Mouse (Mus musculus): ENCODE measurements around the gene Notch2. TPM values are rescaled to one million over a fixed set of nuclear protein-coding genes. Genes with fewer than 3 reads are reported as not detected.
A peak's percentile ranks its signal among the peaks of the same experiment; 100 is the strongest.

The Notch2 gene
- polyA plus RNA-seq, 1 experiment = 6.6 TPM

DNA sequence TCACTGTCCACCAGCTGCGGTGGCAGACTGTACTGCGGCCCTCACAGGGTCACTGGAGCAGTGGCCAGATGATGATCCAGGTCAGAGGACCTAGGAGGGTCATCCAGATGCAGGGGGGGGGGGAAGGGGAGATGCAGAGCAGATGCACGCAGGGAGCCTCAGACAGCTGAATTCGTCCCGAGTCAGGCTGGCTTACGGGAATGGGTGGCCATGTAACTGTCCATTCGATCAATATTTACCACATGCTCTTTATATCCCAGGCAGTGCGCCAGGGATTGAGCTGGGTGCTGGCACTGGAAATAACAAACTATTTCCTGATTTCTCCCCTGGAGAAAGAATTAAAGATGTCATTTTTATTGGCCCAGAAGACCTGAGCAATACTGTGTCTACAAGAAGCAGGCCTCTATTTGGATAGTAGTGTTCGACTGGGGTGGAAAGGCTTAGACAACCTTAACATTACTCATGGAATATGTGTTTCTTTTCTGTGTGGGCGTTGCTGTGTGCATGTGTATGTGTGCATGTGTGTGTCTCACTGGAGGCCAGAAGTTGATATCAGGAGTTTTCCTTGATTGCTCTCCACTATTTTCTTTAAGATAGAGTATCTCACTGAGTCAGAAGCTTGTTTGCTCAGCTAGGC is 28.3 kb upstream of the Notch2 start:
- 38% methylated on average over 10 of the region's 10 CpGs for WGBS
- Histone ChIP-seq H3K4me3 (ENCODE audit: low read depth, low read length) (no peak overlapping the region), H3K27ac (ENCODE audit: insufficient read depth, low read depth, low read length) (no peak overlapping the region), H3K36me3 (ENCODE audit: control insufficient read depth, insufficient read depth, low read length) (no peaks in the 10 kb centered on the region), H3K4me1 (ENCODE audit: control insufficient read depth, insufficient read depth, insufficient read length, low read length) (0 out of 2 replicates have a peak, but pooled peaks cover 2% of the 10 kb centered on the region), H3K27me3 (ENCODE audit: control insufficient read depth, insufficient read depth, low read length) (no peaks in the 10 kb centered on the region)
- TF ChIP-seq POLR2A (IDR thresholded peaks at IDR 0.05; ENCODE audit: low read depth, low read length) (no peak), CTCF (IDR thresholded peaks at IDR 0.05; ENCODE audit: extremely low read depth, insufficient read length, insufficient replicate concordance, low read depth, low read length) (no peak)

GRCm38 (mm10) chr3:97985691-97986090 is 27.6 kb upstream of the Notch2 start:
- H3K4me3 ChIP-seq (ENCODE audit: low read depth, low read length) = no peak overlapping the region
- no peak overlapping the region for H3K27ac ChIP-seq (ENCODE audit: insufficient read depth, low read depth, low read length)
- H3K4me1 ChIP-seq (ENCODE audit: control insufficient read depth, insufficient read depth, insufficient read length, low read length) = 0 out of 2 replicates have a peak, but pooled peaks cover 2% of the 10 kb centered on the region
- TF ChIP-seq CTCF (IDR thresholded peaks at IDR 0.05; ENCODE audit: extremely low read depth, insufficient read length, insufficient replicate concordance, low read depth, low read length) (no peak), POLR2A (IDR thresholded peaks at IDR 0.05; ENCODE audit: low read depth, low read length) (no peak)
- no peaks in the 10 kb centered on the region for H3K36me3 ChIP-seq (ENCODE audit: control insufficient read depth, insufficient read depth, low read length)
- H3K27me3 ChIP-seq (ENCODE audit: control insufficient read depth, insufficient read depth, low read length) = no peaks in the 10 kb centered on the region
- 93% methylated on average over 3 of the region's 3 CpGs for WGBS

- Histone ChIP-seq H3K36me3 (ENCODE audit: control insufficient read depth, insufficient read depth, low read length) (no peaks in the 10 kb centered on the region), H3K27ac (ENCODE audit: insufficient read depth, low read depth, low read length) (no peak overlapping the region), H3K4me1 (ENCODE audit: control insufficient read depth, insufficient read depth, insufficient read length, low read length) (0 out of 2 replicates have a peak, but pooled peaks cover 2% of the 10 kb centered on the region), H3K4me3 (ENCODE audit: low read depth, low read length) (no peak overlapping the region), H3K27me3 (ENCODE audit: control insufficient read depth, insufficient read depth, low read length) (no peaks in the 10 kb centered on the region)
- 95% methylated on average over 3 of the region's 3 CpGs for WGBS
- TF ChIP-seq POLR2A (IDR thresholded peaks at IDR 0.05; ENCODE audit: low read depth, low read length) = no peak
- TF ChIP-seq CTCF (IDR thresholded peaks at IDR 0.05; ENCODE audit: extremely low read depth, insufficient read length, insufficient replicate concordance, low read depth, low read length) = no peak
Measured at GRCm38 (mm10) chr3:97987153-97987552, 26.2 kb upstream of the Notch2 start.

- TF ChIP-seq POLR2A (IDR thresholded peaks at IDR 0.05; ENCODE audit: low read depth, low read length) (no peak), CTCF (IDR thresholded peaks at IDR 0.05; ENCODE audit: extremely low read depth, insufficient read length, insufficient replicate concordance, low read depth, low read length) (no peak)
- Histone ChIP-seq H3K36me3 (ENCODE audit: control insufficient read depth, insufficient read depth, low read length) (no peaks in the 10 kb centered on the region), H3K4me1 (ENCODE audit: control insufficient read depth, insufficient read depth, insufficient read length, low read length) (0 out of 2 replicates have a peak, but pooled peaks cover 2% of the 10 kb centered on the region), H3K27ac (ENCODE audit: insufficient read depth, low read depth, low read length) (peak overlapping the region; percentile 27; the same call in 1 of the 2 replicates), H3K27me3 (ENCODE audit: control insufficient read depth, insufficient read depth, low read length) (no peaks in the 10 kb centered on the region), H3K4me3 (ENCODE audit: low read depth, low read length) (no peak overlapping the region)
- WGBS = 29% methylated on average over 4 of the region's 4 CpGs
Measured at GRCm38 (mm10) chr3:97988756-97989155, 24.6 kb upstream of the Notch2 start.

DNA sequence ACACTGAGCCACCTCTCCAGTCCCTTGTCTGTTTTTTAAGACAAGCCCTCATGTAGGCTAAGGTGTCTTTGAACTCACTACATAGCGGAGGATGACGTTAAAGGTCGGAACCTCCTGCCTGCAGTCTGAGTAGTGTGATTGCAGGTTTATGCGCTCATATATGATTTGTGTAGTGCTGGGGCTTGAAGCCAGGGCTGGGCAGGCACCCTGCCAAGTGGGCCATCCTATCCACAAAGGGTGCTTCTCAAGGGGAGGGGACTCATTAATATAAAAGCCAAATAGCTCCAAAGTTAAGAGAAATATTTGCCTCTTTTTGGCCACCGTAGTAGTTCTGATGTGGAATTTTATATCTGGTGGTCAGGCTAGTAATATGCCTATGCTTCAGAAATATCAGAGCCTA is 22.8 kb upstream of the Notch2 start:
- no peaks in the 10 kb centered on the region for H3K27me3 ChIP-seq (ENCODE audit: control insufficient read depth, insufficient read depth, low read length)
- no peaks in the 10 kb centered on the region for H3K36me3 ChIP-seq (ENCODE audit: control insufficient read depth, insufficient read depth, low read length)
- no peak overlapping the region for H3K4me3 ChIP-seq (ENCODE audit: low read depth, low read length)
- WGBS = 92% methylated on average over 5 of the region's 5 CpGs
- H3K27ac ChIP-seq (ENCODE audit: insufficient read depth, low read depth, low read length) = no peak overlapping the region
- TF ChIP-seq POLR2A (IDR thresholded peaks at IDR 0.05; ENCODE audit: low read depth, low read length) (no peak), CTCF (IDR thresholded peaks at IDR 0.05; ENCODE audit: extremely low read depth, insufficient read length, insufficient replicate concordance, low read depth, low read length) (no peak)
- H3K4me1 ChIP-seq (ENCODE audit: control insufficient read depth, insufficient read depth, insufficient read length, low read length) = peaks cover 4% of the 10 kb centered on the region

DNA sequence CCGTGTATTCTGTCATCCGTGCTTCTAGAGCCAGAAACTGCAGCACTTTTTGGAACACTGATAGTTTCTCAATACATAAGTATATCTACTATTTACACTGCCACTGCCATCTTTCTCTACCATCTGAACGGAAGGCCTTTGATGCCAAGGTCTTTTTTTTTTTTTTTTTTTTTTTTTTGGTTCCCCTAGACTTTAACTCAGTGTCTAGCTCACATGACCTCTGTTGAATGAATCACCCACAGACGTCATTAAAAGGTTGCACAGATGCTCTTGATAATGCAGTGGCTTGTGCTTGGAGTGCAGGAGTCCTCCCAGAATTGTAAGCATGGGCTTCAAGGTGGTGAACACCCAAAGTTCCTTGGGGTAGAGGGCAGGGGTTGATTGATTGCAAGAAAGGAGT is 21.0 kb upstream of the Notch2 start:
- WGBS = 67% methylated on average over 4 of the region's 4 CpGs
- H3K27me3 ChIP-seq (ENCODE audit: control insufficient read depth, insufficient read depth, low read length) = no peaks in the 10 kb centered on the region
- H3K4me3 ChIP-seq (ENCODE audit: low read depth, low read length) = no peak overlapping the region
- TF ChIP-seq POLR2A (IDR thresholded peaks at IDR 0.05; ENCODE audit: low read depth, low read length) = no peak
- no peak for TF ChIP-seq CTCF (IDR thresholded peaks at IDR 0.05; ENCODE audit: extremely low read depth, insufficient read length, insufficient replicate concordance, low read depth, low read length)
- H3K27ac ChIP-seq (ENCODE audit: insufficient read depth, low read depth, low read length) = no peak overlapping the region
- peaks cover 4% of the 10 kb centered on the region for H3K4me1 ChIP-seq (ENCODE audit: control insufficient read depth, insufficient read depth, insufficient read length, low read length)
- H3K36me3 ChIP-seq (ENCODE audit: control insufficient read depth, insufficient read depth, low read length) = no peaks in the 10 kb centered on the region

DNA sequence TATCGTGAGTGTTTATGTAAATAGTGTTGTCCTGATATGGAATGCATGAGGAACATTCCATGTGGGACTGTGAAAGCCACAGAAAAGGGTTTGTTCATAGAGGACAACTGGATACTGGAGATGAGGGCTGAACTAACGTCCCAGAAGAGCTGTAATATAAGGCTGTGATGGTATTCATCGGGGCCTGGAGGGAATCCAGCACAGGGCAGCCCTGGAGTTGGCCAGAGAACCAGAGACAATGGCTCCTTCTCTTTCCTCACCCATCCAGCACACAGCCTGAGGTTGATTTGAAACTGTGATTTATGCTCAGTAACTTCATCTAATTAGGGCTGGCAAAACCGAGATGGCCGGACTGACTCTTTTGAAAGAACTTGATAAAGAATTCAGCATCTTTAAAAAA is 20.1 kb upstream of the Notch2 start:
- no peak overlapping the region for H3K4me3 ChIP-seq (ENCODE audit: low read depth, low read length)
- 60% methylated on average over 5 of the region's 5 CpGs for WGBS
- peaks cover 4% of the 10 kb centered on the region for H3K4me1 ChIP-seq (ENCODE audit: control insufficient read depth, insufficient read depth, insufficient read length, low read length)
- TF ChIP-seq CTCF (IDR thresholded peaks at IDR 0.05; ENCODE audit: extremely low read depth, insufficient read length, insufficient replicate concordance, low read depth, low read length) (no peak), POLR2A (IDR thresholded peaks at IDR 0.05; ENCODE audit: low read depth, low read length) (no peak)
- H3K27me3 ChIP-seq (ENCODE audit: control insufficient read depth, insufficient read depth, low read length) = no peaks in the 10 kb centered on the region
- H3K36me3 ChIP-seq (ENCODE audit: control insufficient read depth, insufficient read depth, low read length) = no peaks in the 10 kb centered on the region
- H3K27ac ChIP-seq (ENCODE audit: insufficient read depth, low read depth, low read length) = no peak overlapping the region
